Mouse (Mus musculus) kidney, embryonic 16.5 days (tissue): ENCODE results near the gene Cpeb1. TPM values are rescaled to one million over a fixed set of nuclear protein-coding genes. Genes with fewer than 3 reads are reported as not detected.

Source experiments
- ATAC-seq: fragments of 200-750 bp; cut with Nextera tagmentation; 2 replicates; pipeline ENCODE4 v1.8.0; 2017; ENCODE audit warnings: moderate TSS enrichment; ENCODE audit not compliant: low FRiP score, low TSS enrichment
- H3K27ac ChIP-seq: fragments of 300-500 bp; sonication (generic); 2 replicates; pipeline ENCODE4 v1.5.1; 2014; ENCODE audit warnings: low read length
- H3K27me3 ChIP-seq: fragments of 300-500 bp; sonication (generic); 2 replicates; pipeline ENCODE4 v1.6.1; 2014; ENCODE audit warnings: low read length, control low read depth, mixed read lengths; ENCODE audit not compliant: insufficient read depth
- H3K36me3 ChIP-seq: fragments of 300-500 bp; sonication (generic); 2 replicates; pipeline ENCODE4 v1.6.1; 2014; ENCODE audit warnings: low read length, control low read depth, mixed read lengths; ENCODE audit not compliant: insufficient read depth
- H3K4me1 ChIP-seq: fragments of 300-500 bp; sonication (generic); 2 replicates; pipeline ENCODE4 v1.6.1; 2014; ENCODE audit warnings: low read length, control low read depth, mixed read lengths; ENCODE audit not compliant: insufficient read depth
- H3K4me2 ChIP-seq: fragments of 300-500 bp; sonication (generic); replicated peaks from 2 replicates; pipeline ENCODE4 v1.6.1; 2014; ENCODE audit warnings: low read depth, low read length
- H3K4me3 ChIP-seq: fragments of 300-500 bp; sonication (generic); 2 replicates; pipeline ENCODE4 v1.5.1; 2014; ENCODE audit warnings: mild to moderate bottlenecking, low read length
- H3K9ac ChIP-seq: fragments of 300-500 bp; sonication (generic); replicated peaks from 2 replicates; pipeline ENCODE4 v1.6.1; 2014; ENCODE audit warnings: low read length
- H3K9me3 ChIP-seq: fragments of 300-500 bp; sonication (generic); 2 replicates; pipeline ENCODE4 v1.6.1; 2016; ENCODE audit warnings: low read length, control low read depth
- WGBS: fragments of 180-500 bp; shearing (Covaris S2); extraction: QIAGEN DNeasy Blood & Tissue Kit; methylation state at CpG from one replicate; pipeline ENCODE4 v1.1.7; 2014; 5-methylcytosine and 5-hydroxymethylcytosine counted together
- polyA plus RNA-seq: library from polyadenylated mRNA; unstranded; fragments of >200 nt; fragmentation: Nextera tagmentation; extraction: Ambion mirVana; gene quantifications from 2 replicates; pipeline ENCODE4 v1.2.1, GENCODE M21; 2015

Cpeb1 gene
- polyA plus RNA-seq, 1 experiment from 2014 or later = 0.76 TPM

- 64% methylated on average over 8 of the region's 8 CpGs for WGBS
- Histone ChIP-seq H3K4me3 (no peak overlapping the region), H3K27me3 (no peaks in the 10 kb centered on the region), H3K9ac (no peak overlapping the region), H3K27ac (no peak overlapping the region), H3K4me2 (no peak overlapping the region), H3K36me3 (0 out of 2 replicates have a peak, but pooled peaks cover 2% of the 10 kb centered on the region), H3K4me1 (peaks cover under 1% of the 10 kb centered on the region; the same call in 1 of the 2 replicates), H3K9me3 (peaks cover 4% of the 10 kb centered on the region; the same call in 1 of the 2 replicates)
- no peak for ATAC-seq
Observed at GRCm38 (mm10) chr7:81315583-81315982, 139.7 kb downstream of the Cpeb1 start.

GRCm38 (mm10) chr7:81311581-81311980 lies 143.7 kb downstream of the Cpeb1 start:
- Histone ChIP-seq H3K9ac (no peak overlapping the region), H3K36me3 (0 out of 2 replicates have a peak, but pooled peaks cover 2% of the 10 kb centered on the region)

GRCm38 (mm10) chr7:81311130-81311529 lies 144.1 kb downstream of the Cpeb1 start:
- no peak overlapping the region for H3K9ac ChIP-seq
- WGBS = 100% methylated on average over 1 of the region's 1 CpGs
- peaks cover 4% of the 10 kb centered on the region; the same call in 1 of the 2 replicates for H3K9me3 ChIP-seq
- no peak overlapping the region for H3K4me2 ChIP-seq
- H3K4me1 ChIP-seq = no peaks in the 10 kb centered on the region
- 0 out of 2 replicates have a peak, but pooled peaks cover 2% of the 10 kb centered on the region for H3K36me3 ChIP-seq
- no peak overlapping the region for H3K27ac ChIP-seq
- no peak overlapping the region for H3K4me3 ChIP-seq
- H3K27me3 ChIP-seq = no peaks in the 10 kb centered on the region
- no peak for ATAC-seq

More at GRCm38 (mm10) chr7:81311581-81311980, 143.7 kb downstream of the Cpeb1 start:
- peaks cover 4% of the 10 kb centered on the region; the same call in 1 of the 2 replicates for H3K9me3 ChIP-seq
- H3K4me2 ChIP-seq = no peak overlapping the region
- ATAC-seq = no peak
- H3K4me1 ChIP-seq = no peaks in the 10 kb centered on the region
- no peaks in the 10 kb centered on the region for H3K27me3 ChIP-seq
- H3K27ac ChIP-seq = no peak overlapping the region
- H3K4me3 ChIP-seq = no peak overlapping the region

GRCm38 (mm10) chr7:81309247-81309646 lies 146.0 kb downstream of the Cpeb1 start:
- H3K4me2 ChIP-seq = no peak overlapping the region
- no peak overlapping the region for H3K9ac ChIP-seq
- WGBS = 88% methylated on average over 6 of the region's 6 CpGs
- no peaks in the 10 kb centered on the region for H3K27me3 ChIP-seq
- 0 out of 2 replicates have a peak, but pooled peaks cover 2% of the 10 kb centered on the region for H3K36me3 ChIP-seq
- H3K4me3 ChIP-seq = no peak overlapping the region
- no peak for ATAC-seq
- H3K9me3 ChIP-seq = peaks cover 4% of the 10 kb centered on the region; the same call in 1 of the 2 replicates
- no peaks in the 10 kb centered on the region for H3K4me1 ChIP-seq
- H3K27ac ChIP-seq = no peak overlapping the region

GRCm38 (mm10) chr7:81307735-81308134 lies 147.5 kb downstream of the Cpeb1 start:
- Histone ChIP-seq H3K4me2 (no peak overlapping the region), H3K4me1 (no peaks in the 10 kb centered on the region), H3K4me3 (no peak overlapping the region), H3K27ac (no peak overlapping the region), H3K9me3 (peaks cover 4% of the 10 kb centered on the region; the same call in 1 of the 2 replicates), H3K9ac (no peak overlapping the region), H3K36me3 (0 out of 2 replicates have a peak, but pooled peaks cover 2% of the 10 kb centered on the region), H3K27me3 (no peaks in the 10 kb centered on the region)
- ATAC-seq = no peak
- 71% methylated on average over 8 of the region's 8 CpGs for WGBS

GRCm38 (mm10) chr7:81304675-81305074 lies 150.6 kb downstream of the Cpeb1 start:
- Histone ChIP-seq H3K4me3 (no peak overlapping the region), H3K27me3 (no peaks in the 10 kb centered on the region), H3K9me3 (no peaks in the 10 kb centered on the region), H3K9ac (no peak overlapping the region), H3K4me2 (no peak overlapping the region), H3K4me1 (peaks cover 4% of the 10 kb centered on the region; the same call in 1 of the 2 replicates), H3K36me3 (no peaks in the 10 kb centered on the region), H3K27ac (no peak overlapping the region)
- WGBS = 84% methylated on average over 5 of the region's 5 CpGs
- no peak for ATAC-seq

- WGBS = 62% methylated on average over 5 of the region's 5 CpGs
- ATAC-seq = no peak
Observed at GRCm38 (mm10) chr7:81304100-81304499, 151.2 kb downstream of the Cpeb1 start.

GRCm38 (mm10) chr7:81303682-81304081 lies 151.6 kb downstream of the Cpeb1 start:
- Histone ChIP-seq H3K36me3 (no peaks in the 10 kb centered on the region), H3K9me3 (no peaks in the 10 kb centered on the region), H3K27me3 (no peaks in the 10 kb centered on the region), H3K4me1 (peaks cover 4% of the 10 kb centered on the region; the same call in 1 of the 2 replicates), H3K4me3 (no peak overlapping the region), H3K9ac (no peak overlapping the region), H3K4me2 (no peak overlapping the region), H3K27ac (no peak overlapping the region)
- WGBS = 80% methylated on average over 2 of the region's 2 CpGs
- no peak for ATAC-seq

More at GRCm38 (mm10) chr7:81304100-81304499, 151.2 kb downstream of the Cpeb1 start:
- H3K4me2 ChIP-seq = no peak overlapping the region
- no peaks in the 10 kb centered on the region for H3K27me3 ChIP-seq
- H3K9me3 ChIP-seq = no peaks in the 10 kb centered on the region
- no peak overlapping the region for H3K27ac ChIP-seq
- H3K36me3 ChIP-seq = no peaks in the 10 kb centered on the region
- peaks cover 4% of the 10 kb centered on the region; the same call in 1 of the 2 replicates for H3K4me1 ChIP-seq
- H3K4me3 ChIP-seq = no peak overlapping the region
- no peak overlapping the region for H3K9ac ChIP-seq

- WGBS = 42% methylated on average over 7 of the region's 7 CpGs
- no peak overlapping the region for H3K4me3 ChIP-seq
- no peak overlapping the region for H3K27ac ChIP-seq
Observed at GRCm38 (mm10) chr7:81301323-81301722, 153.9 kb downstream of the Cpeb1 start.

GRCm38 (mm10) chr7:81298206-81298605 lies 157.1 kb downstream of the Cpeb1 start:
- 28% methylated on average over 6 of the region's 6 CpGs for WGBS
- H3K27me3 ChIP-seq = no peaks in the 10 kb centered on the region
- no peak overlapping the region for H3K4me2 ChIP-seq
- no peaks in the 10 kb centered on the region for H3K36me3 ChIP-seq
- ATAC-seq = no peak
- no peaks in the 10 kb centered on the region for H3K9me3 ChIP-seq
- no peak overlapping the region for H3K4me3 ChIP-seq
- H3K9ac ChIP-seq = no peak overlapping the region
- H3K4me1 ChIP-seq = peaks cover 22% of the 10 kb centered on the region
- no peak overlapping the region for H3K27ac ChIP-seq

More at GRCm38 (mm10) chr7:81301323-81301722, 153.9 kb downstream of the Cpeb1 start:
- no peaks in the 10 kb centered on the region for H3K9me3 ChIP-seq
- peaks cover 8% of the 10 kb centered on the region; the same call in 1 of the 2 replicates for H3K4me1 ChIP-seq
- ATAC-seq = no peak
- no peak overlapping the region for H3K9ac ChIP-seq
- H3K27me3 ChIP-seq = no peaks in the 10 kb centered on the region
- H3K36me3 ChIP-seq = no peaks in the 10 kb centered on the region
- H3K4me2 ChIP-seq = no peak overlapping the region
